Mouse (Mus musculus): ENCODE data around the gene Leap2. TPM values are rescaled to one million over a fixed set of nuclear protein-coding genes. Genes with fewer than 3 reads are reported as not detected.
"Not testable (repeated sequence)": the region's sequence is repeated elsewhere in the genome, so short reads cannot be mapped to it uniquely, and the experiment has no call there.

Leap2 gene
- polyA plus RNA-seq, 2 experiments from 2014 or later = not detected

DNA sequence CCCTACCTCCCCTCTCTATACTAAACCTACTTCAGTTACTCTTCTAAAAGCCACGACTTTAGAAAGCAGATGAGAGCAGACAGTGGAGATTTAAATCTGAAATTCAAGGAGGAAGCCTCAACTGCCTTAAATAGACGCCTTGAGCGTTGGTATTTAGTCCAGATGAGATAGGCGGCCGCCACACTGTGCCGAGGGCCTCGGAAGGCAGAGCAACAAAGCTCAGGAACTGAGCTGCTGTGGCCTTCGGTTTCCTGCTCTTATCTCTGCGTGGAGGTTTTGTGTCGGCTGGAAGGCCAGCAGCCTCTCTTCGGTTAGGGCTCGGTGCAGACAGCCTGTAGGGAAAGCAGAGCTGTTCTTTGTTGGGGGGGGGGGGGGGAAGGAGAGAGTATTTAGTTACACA lies 19.0 kb upstream of the Leap2 start:
- no peak for ATAC-seq

DNA sequence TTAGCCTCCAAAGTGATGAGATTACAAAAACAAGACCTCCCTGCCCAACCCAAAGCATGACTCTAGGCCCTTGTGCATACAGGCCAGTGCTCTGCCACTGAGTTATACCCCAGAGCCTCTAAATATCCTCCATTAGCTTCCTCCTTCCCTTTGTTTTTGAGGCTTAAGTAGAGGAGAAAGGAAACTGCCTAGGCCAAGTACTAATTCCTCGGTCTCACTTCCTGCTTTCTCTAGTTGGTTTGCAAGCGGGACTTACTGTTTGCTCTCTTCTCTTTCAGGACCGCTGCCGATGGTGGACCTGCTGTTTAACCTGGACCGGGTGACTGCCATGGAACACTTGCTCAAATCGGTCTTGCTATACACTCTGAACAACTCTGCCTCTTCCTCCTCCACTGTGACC lies 13.4 kb upstream of the Leap2 start:
- no peak for ATAC-seq

DNA sequence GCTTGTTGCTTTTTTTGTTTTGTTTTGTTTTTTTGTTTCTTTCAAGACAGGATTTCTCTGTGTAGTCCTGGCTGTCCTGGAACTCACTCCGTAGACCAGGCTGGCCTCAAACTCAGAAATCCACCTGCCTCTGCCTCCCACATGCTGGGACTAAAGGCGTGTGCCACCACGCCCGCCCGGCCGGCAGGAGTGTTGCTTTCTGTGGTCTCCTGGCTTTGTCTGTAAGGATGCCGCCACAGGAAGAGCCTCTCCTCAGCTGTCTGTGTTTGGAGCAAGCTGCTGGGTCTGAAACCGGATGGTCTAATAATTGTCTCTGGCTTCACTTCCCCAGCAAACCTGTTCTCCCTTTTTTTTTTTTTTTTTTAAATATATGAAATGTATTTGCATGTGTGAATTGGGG lies 12.5 kb upstream of the Leap2 start:
- ATAC-seq = no peak

DNA sequence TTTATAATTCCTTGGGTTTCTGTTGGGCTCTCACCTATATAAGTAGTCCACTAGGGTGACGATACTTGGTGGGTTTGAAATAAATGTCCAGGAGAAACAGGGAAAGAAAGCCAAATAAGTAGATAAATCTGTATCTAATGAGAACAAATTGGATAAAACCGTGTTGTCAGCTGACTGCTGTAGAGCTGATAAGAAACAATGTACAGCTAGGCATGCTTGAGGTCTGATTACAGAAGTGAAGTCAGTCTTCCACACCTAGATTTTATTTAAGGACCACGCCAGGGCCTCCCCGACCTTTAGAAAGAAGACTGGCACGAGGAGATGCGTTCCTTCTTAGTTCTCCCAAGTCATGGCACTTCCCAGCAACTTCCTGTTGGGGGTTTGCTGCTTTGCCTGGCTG lies 10.1 kb upstream of the Leap2 start:
- no peak for ATAC-seq

DNA sequence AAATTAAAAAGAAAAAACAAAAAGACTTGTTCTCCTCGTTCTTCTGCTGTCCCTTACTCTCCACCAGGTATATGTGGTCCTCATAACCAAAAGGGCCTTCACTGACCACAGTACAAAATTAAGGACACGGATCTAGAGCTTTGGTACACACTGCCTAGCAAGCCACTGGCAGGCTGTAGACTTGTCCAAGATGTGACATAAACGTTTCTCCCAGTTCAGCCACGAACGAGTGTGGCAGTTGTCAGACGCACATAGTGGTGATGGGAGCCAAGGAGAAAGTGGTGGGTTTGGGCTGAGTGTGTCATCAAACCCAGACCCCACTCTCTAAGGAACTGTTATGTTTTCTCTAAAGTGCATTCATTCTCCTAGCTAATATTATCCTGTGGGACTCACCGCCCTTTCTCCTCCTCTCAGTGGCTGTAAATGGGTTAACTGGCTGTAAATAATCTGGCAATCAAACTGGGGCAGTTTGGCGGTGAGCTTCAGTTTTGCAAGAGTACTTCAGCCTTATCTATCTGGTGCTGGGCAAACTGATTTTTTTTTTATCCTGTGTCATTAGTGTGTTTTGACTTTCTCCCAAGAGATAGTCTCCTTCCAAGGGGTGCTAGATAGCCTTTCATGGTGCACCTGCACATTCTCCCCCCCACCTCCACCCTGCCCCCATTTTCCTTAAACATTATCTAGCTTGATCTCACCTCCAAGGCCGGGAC lies 8.5 kb upstream of the Leap2 start:
- ATAC-seq = no peak

DNA sequence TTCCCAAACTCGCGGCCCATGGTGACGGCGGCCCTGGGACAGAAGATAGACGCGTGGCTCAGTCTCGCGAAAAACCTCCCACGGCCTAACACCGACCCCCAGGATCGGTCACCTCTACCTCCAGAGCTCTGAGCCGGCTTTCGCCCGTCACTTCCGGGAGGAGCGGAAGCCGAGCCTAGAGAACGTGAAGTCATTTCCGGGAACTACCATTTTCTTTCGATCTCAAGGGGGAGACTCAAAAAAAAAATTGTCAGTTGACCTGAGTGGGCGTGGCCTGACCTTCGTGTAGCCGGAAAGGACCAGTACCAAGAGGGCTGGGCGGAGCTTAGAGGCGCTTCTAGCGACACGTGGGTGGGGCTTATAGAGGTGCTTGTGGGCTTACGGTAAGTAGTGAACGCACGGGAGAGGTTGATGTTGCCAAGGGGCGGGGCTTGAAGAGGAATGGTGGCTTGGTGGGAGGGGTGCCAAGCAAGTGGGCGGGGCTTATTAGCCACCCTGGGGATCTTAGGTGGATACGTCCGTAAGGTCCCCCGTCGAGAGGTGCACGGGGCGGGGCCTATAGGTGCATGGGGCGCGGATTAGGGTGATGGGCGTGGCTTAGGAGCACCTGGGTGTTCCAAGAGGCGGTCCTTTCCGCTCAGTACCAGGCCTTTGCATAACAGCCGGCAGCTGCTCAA lies 7.8 kb upstream of the Leap2 start, which contains the start of the genes Uqcrq and Gdf9:
Gene Uqcrq (minus strand): TSS at position 162 of the 677 bp plus-strand sequence.
Gene Gdf9 (plus strand): TSS at position 354 of the 677 bp plus-strand sequence.
- peak; percentile 91 for ATAC-seq

DNA sequence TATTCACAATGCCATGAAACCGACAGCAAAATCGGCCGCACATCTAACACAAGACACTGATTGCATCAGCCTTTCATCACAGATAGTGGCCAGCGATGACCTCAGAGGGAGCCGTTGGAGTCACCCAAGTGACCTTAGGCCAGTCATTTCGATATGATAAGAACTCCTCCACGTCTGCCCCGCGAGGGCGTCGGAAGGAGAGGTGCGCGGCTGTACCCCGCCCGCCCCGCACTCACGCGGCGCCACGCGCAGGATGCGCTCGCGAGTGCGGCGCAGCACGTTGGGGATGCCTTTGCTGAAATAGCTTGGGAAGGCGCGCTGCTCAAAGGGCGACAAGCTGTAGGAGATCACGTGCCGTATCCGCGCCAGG lies 7.3 kb upstream of the Leap2 start:
- peak; percentile 29 for ATAC-seq

DNA sequence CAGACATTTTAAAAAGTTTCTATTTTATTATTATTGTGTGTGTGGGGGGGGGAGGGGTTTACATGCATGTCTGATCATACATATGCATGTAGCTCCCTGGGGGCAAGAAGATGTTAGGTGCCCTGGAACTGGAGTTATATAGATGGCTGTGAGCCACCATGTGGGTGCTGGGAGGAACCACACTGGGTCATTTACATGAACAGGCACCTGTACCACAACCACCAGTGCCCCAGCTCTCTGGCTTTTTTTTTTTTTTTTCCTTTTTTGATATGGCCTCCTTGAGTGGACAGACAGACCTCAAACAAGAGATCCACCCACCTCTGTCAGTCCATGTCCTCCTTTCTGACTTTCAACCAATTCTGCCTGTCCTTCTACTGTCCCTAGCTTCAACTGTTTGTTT lies 6.2 kb upstream of the Leap2 start:
- no peak for ATAC-seq

DNA sequence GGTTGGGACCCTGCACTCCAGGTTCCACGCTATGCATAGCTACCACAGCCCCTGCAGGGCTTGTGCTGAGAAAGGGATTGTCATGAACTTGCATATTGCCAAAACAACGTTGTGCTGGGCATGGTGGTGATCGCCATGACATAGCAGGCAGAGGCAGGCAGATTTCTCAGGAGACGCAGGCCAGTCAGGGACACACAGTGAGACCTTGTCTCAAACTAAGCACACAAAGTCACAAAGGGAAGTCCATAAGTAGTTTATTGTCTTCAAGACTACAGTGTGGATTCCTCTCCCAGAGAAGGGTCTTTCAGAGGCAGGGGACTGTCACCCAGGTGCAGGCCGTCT lies 5.7 kb upstream of the Leap2 start:
- ATAC-seq = no peak

DNA sequence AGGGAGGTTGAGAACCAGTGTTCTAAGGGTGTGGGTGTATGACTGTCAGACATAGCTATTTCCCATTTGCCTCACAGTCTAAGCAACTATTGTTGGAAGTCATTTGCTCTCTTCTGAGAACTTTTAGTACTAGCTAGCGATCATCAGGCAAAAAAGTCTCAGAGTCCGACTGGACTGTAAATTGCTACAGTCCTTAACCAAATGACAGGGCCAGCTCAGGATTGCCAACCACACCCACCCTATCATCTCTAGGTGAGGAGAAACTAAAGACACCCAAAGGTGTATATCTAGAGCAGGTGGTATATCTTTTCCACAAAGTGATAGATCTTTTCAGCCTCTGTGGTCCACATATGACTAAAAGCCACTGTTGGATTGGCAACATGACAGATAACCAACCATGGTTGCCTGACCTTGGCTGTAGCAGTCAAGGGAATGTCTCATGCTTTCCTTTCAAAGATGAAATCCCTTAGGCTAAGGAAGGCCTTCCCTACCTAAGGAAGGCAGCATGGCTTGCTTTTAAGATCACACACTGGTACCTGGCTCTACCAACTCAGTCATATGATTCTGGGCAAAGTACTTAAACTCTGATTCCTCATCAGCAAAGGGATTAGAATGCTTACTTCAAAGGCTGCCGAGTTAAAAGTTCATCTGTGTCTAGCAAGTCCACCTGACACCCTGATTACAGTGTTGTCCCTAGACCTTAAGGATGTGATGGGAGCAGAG lies 5.2 kb upstream of the Leap2 start:
- ATAC-seq = no peak

DNA sequence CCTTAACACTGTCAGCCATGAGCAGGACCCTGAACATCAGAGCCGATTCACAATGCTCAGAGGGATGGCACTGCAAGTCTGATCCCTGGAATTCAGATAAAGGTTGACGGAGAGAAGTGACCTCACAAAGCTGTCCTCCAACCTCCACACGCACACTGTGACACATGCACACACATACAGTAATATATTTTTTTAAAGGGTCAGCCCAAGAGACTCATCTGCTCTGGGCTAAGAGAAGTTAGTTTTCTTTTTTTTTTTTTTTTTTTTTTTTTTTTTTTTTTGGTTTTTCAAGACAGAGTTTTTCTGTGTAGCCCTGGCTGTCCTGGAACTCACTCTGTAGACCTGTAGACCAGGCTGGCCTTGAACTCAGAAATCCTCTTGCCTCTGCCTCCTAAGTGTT lies 3.9 kb upstream of the Leap2 start:
- ATAC-seq = not testable (repeated sequence)

DNA sequence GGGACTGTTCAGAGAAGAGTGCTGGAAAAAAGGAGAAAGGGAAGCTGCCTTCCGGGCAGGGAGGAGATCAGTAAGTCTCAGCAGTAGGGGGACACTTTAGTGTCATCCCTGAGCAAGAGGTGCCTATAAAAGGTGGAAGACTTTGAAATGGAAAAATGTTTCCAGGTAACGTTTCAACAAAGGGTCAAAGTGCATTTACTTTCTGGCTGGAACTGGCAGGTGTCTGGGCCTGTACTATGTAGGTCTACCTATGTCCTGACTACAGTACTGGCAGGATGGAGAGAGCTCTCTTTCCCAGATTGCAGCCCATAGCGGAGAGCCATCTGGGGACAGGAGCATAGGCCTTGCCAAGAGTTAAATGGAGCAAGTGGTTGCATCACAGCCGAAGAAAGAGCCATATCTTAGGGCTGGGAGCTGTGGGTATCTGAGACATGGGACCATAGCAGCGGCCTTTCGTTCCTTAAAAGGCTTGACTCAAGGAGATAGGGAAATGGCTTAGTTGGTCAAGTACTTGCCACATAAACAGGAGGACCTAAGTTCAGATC lies 2.8 kb upstream of the Leap2 start:
- ATAC-seq = no peak

DNA sequence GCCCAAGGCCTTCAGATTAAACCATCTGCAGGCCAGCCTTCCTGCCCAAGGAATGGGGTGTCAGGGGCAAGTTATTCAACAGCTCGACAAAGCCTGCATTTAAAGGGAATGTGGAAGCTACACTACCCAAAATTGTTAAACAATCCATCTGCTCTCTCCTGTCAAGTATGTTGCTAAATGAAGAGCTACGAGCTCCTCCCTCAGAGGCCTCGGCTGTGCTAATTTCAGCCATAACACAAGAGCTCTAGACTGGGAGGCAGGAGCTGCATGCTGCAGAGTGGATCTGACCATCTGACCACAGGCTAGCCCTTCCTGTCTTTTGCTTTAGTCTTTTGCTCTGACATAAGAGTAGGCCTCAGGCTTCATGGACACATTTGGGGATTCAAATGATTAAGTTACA lies 2.3 kb upstream of the Leap2 start:
- no peak for ATAC-seq

DNA sequence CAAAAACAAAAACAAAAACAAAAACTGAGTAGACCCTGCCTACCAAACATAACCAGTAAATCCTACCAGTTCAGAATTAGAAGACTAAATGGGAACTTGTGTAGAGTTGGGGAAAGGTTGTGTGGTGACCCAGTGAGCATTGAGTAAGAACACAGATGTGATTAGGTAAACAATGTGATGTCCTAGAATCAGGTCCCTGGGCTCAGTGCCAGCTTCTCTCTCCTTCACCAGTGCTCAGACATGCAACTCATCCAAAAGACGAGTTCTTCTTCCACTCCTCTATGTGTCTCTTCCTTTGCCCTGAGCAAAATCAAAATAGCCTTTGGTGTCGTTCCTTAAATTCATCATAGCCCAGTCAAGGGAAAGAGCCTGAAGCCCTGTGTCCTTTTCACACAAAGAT lies 1.9 kb upstream of the Leap2 start:
- no peak for ATAC-seq

DNA sequence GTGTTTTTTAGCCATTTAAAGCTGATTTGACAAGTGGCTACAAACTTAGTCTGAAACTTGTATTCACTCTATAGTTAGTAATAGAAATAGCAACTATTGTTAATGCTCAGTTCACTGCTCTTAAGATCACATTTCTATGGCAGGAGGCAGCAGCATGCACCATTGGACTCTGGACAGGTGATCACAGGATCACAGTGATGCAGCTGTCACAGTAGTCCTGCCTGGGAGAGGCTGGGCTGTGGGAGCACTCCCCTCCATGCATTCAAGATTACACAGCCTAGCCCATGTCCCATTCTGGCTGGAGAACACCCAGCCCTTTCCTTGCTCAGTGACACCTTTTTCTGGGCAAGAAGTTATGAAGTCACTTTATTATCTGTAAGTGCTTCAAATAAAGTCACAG lies 4.9 kb downstream of the Leap2 start:
- no peak for ATAC-seq

DNA sequence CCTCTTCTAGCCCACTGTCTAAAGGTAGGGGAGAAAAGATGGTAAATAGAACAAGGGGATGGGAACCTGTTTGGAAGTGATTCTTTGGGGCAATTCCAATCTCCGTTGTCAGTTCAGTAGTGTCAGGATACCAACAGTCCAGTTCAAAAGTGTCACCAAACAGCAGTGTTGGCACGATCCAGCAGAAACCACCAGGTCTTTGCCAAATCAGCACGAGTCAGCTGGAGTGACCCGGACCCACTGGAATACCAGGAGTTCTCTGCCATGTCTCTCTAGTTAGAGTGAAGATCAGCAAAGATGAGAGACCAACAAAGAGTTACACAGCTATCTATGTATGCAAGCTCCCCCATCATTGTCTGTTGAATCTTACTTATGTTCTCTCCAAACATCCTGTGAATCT lies 9.1 kb downstream of the Leap2 start:
- no peak for ATAC-seq

DNA sequence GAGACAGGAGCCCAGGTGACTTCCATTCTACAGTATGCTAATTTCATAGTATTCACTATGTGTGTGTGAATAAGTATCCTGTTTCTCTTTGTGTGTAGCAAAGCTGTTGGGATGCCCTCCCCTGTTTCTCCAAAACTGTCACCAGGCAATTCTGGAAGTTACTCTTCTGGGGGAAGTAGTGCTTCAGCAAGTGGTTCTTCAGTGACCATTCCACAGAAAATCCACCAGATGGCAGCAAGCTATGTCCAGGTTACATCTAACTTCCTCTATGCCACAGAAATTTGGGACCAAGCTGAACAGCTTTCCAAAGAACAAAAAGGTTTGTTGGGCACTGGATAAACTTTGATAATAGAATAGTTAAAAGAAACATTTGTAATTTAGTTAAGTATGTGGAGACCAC lies 11.2 kb downstream of the Leap2 start:
- no peak for ATAC-seq

DNA sequence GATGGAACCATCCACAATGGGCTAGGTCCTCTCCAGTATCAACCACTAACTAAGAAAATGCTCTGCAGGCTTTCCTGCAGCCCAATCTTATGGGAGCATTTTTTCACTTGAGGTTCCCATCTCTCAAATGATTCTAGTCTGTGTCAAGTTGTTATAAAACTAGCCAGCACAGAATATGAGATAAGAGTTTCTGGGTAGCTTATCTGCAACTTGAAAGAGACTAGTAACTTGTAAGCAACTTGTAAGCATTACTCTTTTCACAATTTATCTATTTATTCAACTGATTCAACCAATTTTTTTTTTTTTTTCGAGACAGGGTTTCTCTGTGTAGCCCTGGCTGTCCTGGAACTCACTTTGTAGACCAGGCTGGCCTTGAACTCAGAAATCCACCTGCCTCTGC lies 19.3 kb downstream of the Leap2 start:
- no peak for ATAC-seq

DNA sequence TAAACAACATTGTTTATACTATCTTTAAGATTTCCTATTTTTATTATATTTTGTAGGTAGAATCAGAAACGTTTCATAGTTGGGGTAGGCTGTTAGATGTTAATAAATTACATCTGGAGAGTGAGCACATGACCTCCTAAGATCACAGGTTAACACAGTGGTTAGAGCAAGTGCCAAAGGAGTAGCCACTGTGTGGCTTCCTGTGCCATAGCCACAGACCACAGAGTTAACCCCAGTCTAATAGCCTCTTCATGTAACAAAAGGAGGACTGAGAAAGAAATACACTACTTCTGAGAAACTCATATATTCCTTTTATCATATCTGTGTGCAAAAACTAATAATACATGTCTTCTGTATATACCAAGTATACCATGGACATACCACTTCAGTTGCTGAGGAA lies 29.1 kb downstream of the Leap2 start:
- no peak for ATAC-seq

DNA sequence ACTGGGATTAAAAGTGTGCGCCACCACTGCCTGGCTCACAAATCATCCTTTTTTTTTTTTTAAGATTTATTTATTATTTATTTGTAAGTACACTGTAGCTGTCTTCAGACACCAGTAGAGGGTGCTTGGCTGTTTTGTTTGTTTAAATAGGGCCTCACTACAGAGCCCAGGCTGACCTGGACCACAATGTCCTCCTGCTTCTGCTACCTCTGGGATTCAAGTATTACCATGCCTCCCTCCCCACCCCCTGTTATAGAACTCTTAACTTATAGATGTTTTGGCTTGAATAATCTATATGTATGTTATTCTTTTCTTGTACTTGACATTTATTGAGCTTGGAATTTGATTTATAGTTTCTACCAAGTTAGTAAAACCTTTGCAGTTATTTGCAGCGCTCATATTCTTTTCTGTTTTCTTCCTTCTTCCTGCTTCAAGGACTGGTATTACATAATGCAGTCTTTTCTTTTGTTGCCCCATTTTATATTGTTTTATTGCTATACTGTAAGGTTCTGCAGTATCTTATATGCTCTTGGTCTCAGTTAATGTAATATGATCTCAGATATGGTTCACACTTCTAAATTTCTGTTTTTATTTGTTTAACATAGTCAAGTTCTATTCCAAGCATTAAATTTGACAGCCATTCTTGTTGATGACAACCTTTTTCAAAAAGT lies 39.1 kb downstream of the Leap2 start:
- ATAC-seq = no peak

DNA sequence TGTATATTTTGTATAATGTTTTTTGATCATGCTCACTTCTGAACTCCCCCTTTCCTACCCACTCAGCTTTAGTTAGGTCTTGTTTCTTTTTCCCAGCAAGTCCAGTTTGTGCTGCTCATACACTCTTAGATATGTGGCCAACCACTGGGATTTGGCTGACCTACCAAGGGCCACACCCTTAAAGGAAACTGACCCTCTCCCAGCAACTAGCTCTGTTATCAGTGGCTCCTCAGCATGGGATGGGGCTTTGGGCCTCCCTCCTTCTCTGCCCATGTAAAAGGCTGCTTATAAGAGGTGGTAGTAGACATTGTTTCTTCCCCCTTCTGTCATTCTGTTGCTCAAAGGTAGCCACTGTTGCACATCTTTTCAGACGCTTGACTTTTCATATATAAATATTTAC lies 44.1 kb downstream of the Leap2 start:
- ATAC-seq = no peak
